Mouse (Mus musculus) limb, embryonic 14.5 days (tissue): ENCODE data around the gene Wwox. TPM values are rescaled to one million over a fixed set of nuclear protein-coding genes. Genes with fewer than 3 reads are reported as not detected.

ENCODE experiments used
- ATAC-seq: fragments of 200-750 bp; cut with Nextera tagmentation; 2 replicates; pipeline ENCODE4 v1.8.0; 2017; ENCODE audit warnings: low read depth, moderate number of reproducible peaks, moderate TSS enrichment; ENCODE audit not compliant: low FRiP score
- DNase-seq: peaks from one replicate; pipeline ENCODE4 v3.0.0-alpha.2; 2015; ENCODE audit warnings: low spot score
- H3K27ac ChIP-seq: fragments of 300-500 bp; sonication (generic); replicated peaks from 2 replicates; pipeline ENCODE4 v1.5.1; 2014; ENCODE audit warnings: low read depth, mild to moderate bottlenecking, low read length, moderate library complexity, mixed read lengths
- H3K27me3 ChIP-seq: fragments of 300-500 bp; sonication (generic); 2 replicates; pipeline ENCODE4 v1.6.1; 2014; ENCODE audit warnings: low read length, mixed read lengths; ENCODE audit not compliant: control insufficient read depth, insufficient read depth
- H3K36me3 ChIP-seq: fragments of 300-500 bp; sonication (generic); 2 replicates; pipeline ENCODE4 v1.6.1; 2014; ENCODE audit warnings: mild to moderate bottlenecking, low read length, moderate library complexity, mixed read lengths; ENCODE audit not compliant: control insufficient read depth, insufficient read depth
- H3K4me1 ChIP-seq: fragments of 300-500 bp; sonication (generic); 2 replicates; pipeline ENCODE4 v1.6.1; 2014; ENCODE audit warnings: antibody characterized with exemption, low read length, mixed read lengths; ENCODE audit not compliant: control insufficient read depth, insufficient read depth
- H3K4me2 ChIP-seq: fragments of 300-500 bp; sonication (generic); replicated peaks from 2 replicates; pipeline ENCODE4 v1.6.1; 2014; ENCODE audit warnings: low read depth, mild to moderate bottlenecking, low read length, moderate library complexity; ENCODE audit not compliant: severe bottlenecking
- H3K4me3 ChIP-seq: fragments of 300-500 bp; sonication (generic); replicated peaks from 2 replicates; pipeline ENCODE4 v1.5.1; 2014; ENCODE audit warnings: low read length
- H3K9ac ChIP-seq: fragments of 300-500 bp; sonication (generic); 2 replicates; pipeline ENCODE4 v1.6.1; 2014; ENCODE audit warnings: mild to moderate bottlenecking, low read depth, low read length, moderate library complexity; ENCODE audit not compliant: severe bottlenecking
- H3K9me3 ChIP-seq: fragments of 300-500 bp; sonication (generic); 2 replicates; pipeline ENCODE4 v1.6.1; 2016; ENCODE audit warnings: low read length; ENCODE audit not compliant: control insufficient read depth
- POLR2A ChIP-seq: fragments of 200-500 bp; IDR thresholded peaks from 2 replicates; pipeline ENCODE4 v1.8.0; 2012; ENCODE audit warnings: inconsistent platforms, mild to moderate bottlenecking, moderate library complexity, borderline replicate concordance; ENCODE audit not compliant: insufficient read depth, insufficient read length; ENCODE audit errors: extremely low read depth
- WGBS: fragments of 180-500 bp; shearing (Covaris S2); extraction: QIAGEN DNeasy Blood & Tissue Kit; methylation state at CpG from one replicate; pipeline ENCODE4 v1.1.7; 2014; 5-methylcytosine and 5-hydroxymethylcytosine counted together
- polyA plus RNA-seq, 2 experiments: library from polyadenylated mRNA; depleted of rRNA in 1 of 2; stranded (reverse) in 1 of 2; unstranded in 1 of 2; fragments of >200 nt; fragmentation: Nextera tagmentation in 1 of 2; extraction: Ambion mirVana in 1 of 2; gene quantifications; 2 replicates each; pipeline versions ENCODE4 v1.2.1 to v1.2.3; 2012 to 2014

Wwox gene
- polyA plus RNA-seq, 2 experiments, result 8.6 to 9.4 TPM

DNA sequence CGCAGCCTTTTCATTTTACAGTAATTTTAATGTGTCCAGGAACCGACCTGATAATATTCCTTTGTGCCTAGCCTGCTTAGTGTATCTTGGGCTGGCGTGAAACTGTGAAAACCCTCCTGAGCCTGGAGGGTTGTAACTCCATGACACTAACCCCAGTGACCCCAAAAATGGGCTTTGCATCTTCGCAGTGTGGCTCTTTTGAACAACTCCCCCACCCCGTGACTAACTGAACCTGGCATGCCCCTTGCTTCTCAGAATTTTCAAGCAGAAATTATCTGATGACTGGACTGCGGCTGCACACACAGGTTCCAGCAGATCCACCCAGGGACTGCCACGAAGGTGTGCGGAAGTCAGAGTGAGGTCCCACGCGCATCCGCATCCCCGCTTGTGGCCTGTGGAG lies 631.8 kb downstream of the Wwox start:
- no peak overlapping the region for H3K4me2 ChIP-seq
- H3K27ac ChIP-seq, result no peak overlapping the region
- 83% methylated on average over 12 of the region's 12 CpGs for WGBS
- no peaks in the 10 kb centered on the region for H3K36me3 ChIP-seq
- H3K4me3 ChIP-seq, result no peak overlapping the region
- no peak for TF ChIP-seq POLR2A
- ATAC-seq, result no peak
- DNase-seq, result no peak
- H3K9ac ChIP-seq, result no peak overlapping the region
- H3K9me3 ChIP-seq, result no peaks in the 10 kb centered on the region
- 0 out of 2 replicates have a peak, but pooled peaks cover 4% of the 10 kb centered on the region for H3K4me1 ChIP-seq
- no peaks in the 10 kb centered on the region for H3K27me3 ChIP-seq

DNA sequence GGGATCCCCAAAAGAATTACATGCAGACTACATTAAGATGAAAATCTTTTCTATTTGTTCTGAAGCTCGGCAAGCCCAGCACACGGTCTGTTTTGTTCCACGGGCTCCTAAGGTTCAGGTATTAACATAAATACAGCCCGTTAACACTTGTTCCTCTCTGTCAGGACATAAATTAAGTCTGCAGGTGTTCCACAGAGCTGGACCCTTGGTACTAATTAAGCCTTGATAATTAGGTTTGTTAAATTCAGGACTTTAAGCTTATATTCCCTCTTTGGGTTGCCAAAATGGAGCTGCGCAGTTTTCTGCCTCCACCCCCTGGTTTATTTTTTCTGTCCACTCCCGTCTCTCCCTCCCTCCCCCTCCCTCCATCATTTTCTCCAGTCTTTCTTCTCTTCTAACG lies 638.8 kb downstream of the Wwox start:
- no peaks in the 10 kb centered on the region for H3K36me3 ChIP-seq
- no peak for TF ChIP-seq POLR2A
- no peak overlapping the region for H3K27ac ChIP-seq
- no peaks in the 10 kb centered on the region for H3K27me3 ChIP-seq
- H3K4me3 ChIP-seq, result no peak overlapping the region
- ATAC-seq (no peak), DNase-seq (no peak)
- no peaks in the 10 kb centered on the region for H3K9me3 ChIP-seq
- H3K4me1 ChIP-seq, result no peaks in the 10 kb centered on the region
- H3K9ac ChIP-seq, result no peak overlapping the region
- 14% methylated on average over 7 of the region's 7 CpGs for WGBS
- no peak overlapping the region for H3K4me2 ChIP-seq

DNA sequence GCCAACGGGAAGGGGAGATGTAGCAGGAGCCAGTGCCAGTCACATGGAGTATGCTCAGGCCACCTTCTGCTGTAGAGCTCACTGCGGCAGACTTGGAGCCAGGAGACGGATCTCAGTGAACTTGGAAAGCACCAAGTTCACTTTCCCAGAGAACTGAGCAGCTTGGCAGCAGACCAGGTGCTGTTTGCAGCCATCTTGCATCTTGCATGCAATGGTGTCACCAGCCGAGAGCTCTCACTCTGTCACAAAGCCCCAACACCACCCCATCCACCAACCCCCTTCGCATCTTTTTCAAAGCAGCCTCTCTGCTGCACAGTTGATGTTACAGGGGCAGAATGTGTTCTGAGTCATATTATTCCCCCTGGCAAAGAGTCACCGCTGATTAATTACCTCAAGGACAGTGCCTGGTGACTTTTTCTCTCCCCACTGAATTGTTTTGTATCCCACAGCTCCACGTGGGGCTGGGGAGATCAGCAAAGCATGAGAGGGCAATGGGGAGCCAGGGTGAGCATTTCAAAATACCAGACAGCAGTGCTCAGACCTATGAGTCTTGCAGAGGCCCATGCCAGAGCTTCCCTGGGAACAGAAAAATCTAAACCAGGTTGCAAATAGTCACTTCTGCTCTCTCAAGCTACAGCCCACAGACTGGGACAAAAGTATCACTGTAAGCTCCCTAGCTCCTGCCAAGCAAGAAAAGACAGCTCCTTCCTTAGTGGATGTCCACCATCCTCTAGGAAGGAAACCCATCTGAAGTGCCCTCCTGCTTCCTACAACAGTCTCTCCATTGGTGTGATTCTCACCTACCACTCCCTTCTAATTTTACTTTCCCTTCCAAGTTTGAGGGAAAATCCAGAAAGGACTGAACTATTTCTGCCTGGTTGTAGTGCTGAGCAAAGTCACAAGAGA lies 642.1 kb downstream of the Wwox start:
- WGBS, result 60% methylated on average over 7 of the region's 7 CpGs
- H3K36me3 ChIP-seq, result no peaks in the 10 kb centered on the region
- ATAC-seq, result no peak
- no peak overlapping the region for H3K9ac ChIP-seq
- H3K4me3 ChIP-seq, result no peak overlapping the region
- no peak for TF ChIP-seq POLR2A
- no peaks in the 10 kb centered on the region for H3K27me3 ChIP-seq
- no peaks in the 10 kb centered on the region for H3K9me3 ChIP-seq
- no peaks in the 10 kb centered on the region for H3K4me1 ChIP-seq
- H3K27ac ChIP-seq, result no peak overlapping the region
- H3K4me2 ChIP-seq, result no peak overlapping the region
- DNase-seq, result no peak

DNA sequence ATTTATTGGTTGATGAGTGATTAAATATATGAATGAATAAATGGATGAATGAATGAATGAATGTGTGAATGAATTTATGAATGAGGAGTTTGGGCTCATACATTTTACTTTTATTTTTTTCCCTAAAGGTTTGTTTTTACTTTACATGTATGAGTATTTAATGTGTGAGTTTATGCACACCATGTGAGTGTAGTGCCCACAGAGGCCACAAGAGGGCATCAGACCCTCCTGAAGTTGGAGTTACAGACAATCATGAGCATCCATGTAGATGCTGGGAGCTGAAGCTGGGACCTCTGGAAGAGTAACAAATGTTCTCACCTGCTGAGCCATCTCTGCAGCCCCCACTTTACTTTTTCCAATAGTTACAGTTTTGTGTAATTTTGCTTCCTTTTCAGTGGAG lies 648.7 kb downstream of the Wwox start:
- Histone ChIP-seq H3K9ac (no peak overlapping the region), H3K36me3 (no peaks in the 10 kb centered on the region), H3K27me3 (no peaks in the 10 kb centered on the region), H3K27ac (no peak overlapping the region), H3K9me3 (peaks cover 3% of the 10 kb centered on the region; the same call in 1 of the 2 replicates), H3K4me3 (no peak overlapping the region), H3K4me1 (no peaks in the 10 kb centered on the region), H3K4me2 (no peak overlapping the region)
- ATAC-seq, result no peak
- TF ChIP-seq POLR2A, result no peak
- no peak for DNase-seq

DNA sequence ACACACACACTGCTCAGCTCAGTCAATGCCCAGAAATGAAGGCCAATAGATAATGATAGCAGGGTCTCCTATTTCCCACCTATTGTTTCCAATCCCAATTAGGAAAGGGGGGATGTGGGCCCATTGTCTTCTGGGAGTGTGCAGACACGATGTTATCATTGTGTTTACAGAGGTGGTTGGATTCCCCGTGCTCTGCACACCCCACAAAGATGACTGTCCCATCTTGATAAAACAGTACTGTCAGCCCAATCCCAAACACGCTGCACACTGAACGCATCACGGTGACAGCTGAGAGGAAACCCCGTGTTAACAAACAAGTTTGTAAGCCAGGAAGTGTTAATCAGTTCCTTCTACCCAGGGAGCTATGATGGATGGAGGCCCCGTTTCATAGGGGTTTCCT lies 650.3 kb downstream of the Wwox start:
- DNase-seq (no peak), ATAC-seq (no peak)
- Histone ChIP-seq H3K4me2 (no peak overlapping the region), H3K9me3 (peaks cover 3% of the 10 kb centered on the region; the same call in 1 of the 2 replicates), H3K27me3 (no peaks in the 10 kb centered on the region), H3K9ac (no peak overlapping the region), H3K36me3 (no peaks in the 10 kb centered on the region), H3K4me1 (no peaks in the 10 kb centered on the region), H3K4me3 (no peak overlapping the region), H3K27ac (no peak overlapping the region)
- 78% methylated on average over 7 of the region's 7 CpGs for WGBS
- TF ChIP-seq POLR2A, result no peak
